Mouse (Mus musculus): Measurements from ENCODE around the gene Cetn2. TPM values are rescaled to one million over a fixed set of nuclear protein-coding genes. Genes with fewer than 3 reads are reported as not detected.

Cetn2 gene
- 10 to 100 TPM; 47.8 to 52.0 TPM for total RNA-seq (2021)

GRCm38 (mm10) chrX:72917884-72918681 lies at the start of gene Cetn2, which contains the start of gene Nsdhl:
TSS of gene Cetn2 (minus strand) at chrX:72918411.
TSS of gene Nsdhl (plus strand) at chrX:72918557.
- peak; percentile 85 to 89 for DNase-seq

DNA sequence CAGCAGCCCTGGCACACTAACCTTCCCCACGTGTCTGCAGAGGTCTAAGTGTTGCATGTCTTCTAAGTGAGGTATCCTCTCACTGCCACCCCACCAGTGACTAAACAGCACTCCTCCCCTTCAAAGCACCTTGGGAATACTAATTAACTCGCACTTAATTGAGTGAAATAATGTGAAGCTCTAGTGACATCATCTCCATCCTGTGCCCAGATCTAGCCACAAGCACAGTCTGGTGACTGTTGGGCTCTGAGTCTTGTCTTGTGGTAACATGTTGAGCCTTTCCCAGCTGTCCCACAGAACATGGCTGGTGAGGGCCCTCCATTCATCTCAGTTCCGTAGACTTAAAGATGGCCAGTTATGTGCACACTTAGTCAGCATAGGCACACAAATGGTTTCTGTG lies 44.5 kb upstream of the Cetn2 start:
- no peak for DNase-seq

- no peak for DNase-seq
These were observed 43.3 kb upstream of the Cetn2 start for GRCm38 (mm10) chrX:72961511-72961910.

- DNase-seq, result no peak
These were observed 42.2 kb upstream of the Cetn2 start for GRCm38 (mm10) chrX:72960431-72960830.

DNA sequence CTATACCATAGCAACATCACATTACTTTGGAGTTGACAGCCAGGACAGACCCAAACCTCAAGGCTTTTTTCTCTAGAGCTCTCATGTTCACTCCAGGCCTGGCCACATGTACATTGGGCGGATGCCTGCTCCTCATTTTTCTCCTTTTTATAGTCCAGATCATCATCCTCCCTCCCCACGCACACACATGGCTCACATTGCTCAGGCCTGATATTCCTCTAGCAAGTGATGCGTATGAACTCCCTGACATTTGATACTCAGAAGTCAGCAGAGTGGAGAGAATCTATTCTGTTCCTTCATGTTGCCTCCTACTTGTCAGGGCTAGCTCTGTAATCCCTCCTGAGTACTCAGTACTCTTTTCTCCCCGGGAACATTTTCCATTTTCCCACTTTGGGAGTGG lies 38.3 kb upstream of the Cetn2 start:
- no peak for DNase-seq

DNA sequence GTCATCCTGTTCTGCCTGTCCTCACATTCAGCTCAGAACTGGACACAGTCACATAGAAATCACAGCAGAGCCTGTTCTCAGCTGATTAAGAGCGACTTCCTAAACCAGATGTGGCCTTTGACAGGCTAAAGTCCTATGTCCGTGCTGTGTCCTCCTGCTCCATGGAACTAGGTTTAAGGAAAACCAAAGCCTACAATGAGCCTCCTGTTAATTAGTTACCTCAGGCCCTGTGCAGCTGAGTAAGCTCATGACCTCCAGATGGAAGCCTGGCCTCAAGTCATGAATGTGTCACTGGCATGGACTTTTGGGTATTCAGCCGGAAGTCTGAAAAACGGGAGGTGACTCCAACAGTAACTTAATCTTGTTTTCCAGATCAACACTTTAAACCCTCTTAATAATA lies 35.3 kb upstream of the Cetn2 start:
- no peak for DNase-seq

DNA sequence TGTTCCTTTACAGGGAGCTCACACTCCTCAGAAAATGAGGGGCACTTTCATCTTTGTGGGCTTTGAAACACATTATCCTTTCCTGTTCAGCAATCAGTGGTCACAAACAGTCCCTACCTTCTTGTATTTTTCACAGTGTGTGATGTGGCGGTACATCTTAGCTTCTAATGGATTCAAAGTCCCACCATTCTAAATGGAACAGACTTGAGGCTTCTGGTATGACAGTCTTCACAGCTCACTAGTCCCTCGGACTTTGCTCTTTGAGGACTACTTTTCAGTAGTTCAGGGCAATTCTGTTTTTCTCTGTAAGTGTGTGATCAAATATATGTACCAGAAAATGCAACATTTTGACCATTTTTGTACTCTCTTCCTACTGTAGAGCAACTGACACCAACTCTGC lies 3.2 kb upstream of the Cetn2 start:
- no peak for DNase-seq

DNA sequence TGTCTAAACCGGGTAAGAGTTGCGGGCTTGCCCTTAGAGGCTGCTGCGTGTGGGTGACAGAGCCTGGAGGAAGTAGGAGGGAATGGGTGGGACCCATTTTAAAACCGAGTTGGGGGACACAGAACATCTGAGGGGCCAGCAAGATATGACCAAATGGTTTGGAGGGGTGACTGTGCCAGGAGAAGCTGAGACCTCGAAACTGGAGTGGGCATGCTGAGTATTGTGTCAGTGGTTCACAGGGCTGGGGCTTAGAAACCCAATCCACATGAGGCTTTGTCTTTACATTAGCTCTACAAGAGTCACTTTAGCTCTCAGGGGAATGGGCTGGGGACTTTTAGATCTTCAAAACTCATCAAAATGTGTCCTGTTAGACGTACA lies 460 bp upstream of the Cetn2 start:
- DNase-seq, result no peak

- no peak for DNase-seq
These were observed 6.6 kb downstream of the Cetn2 start for GRCm38 (mm10) chrX:72911611-72912010.

GRCm38 (mm10) chrX:72908404-72908741 lies 9.8 kb downstream of the Cetn2 start:
- no peak for DNase-seq

- DNase-seq, result no peak
These were observed 10.4 kb downstream of the Cetn2 start for GRCm38 (mm10) chrX:72907619-72908403.

DNA sequence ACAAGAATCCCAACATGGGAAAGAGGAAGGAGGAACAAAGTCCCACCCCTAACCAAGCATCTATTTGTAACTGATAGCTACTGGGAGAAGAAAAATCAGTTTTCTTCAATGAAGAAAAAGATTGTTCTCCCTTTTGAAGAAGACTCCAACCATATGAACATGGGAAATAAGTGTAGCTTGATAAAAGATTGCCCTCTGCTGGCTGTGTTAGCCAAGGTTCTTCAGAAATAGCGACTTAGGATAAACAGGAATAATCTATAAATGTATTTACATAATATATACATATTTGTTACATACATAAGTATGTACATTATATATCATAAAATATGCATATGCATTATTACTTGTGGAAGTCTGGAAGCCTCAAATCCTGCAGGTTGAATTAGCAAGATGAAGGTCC lies 15.7 kb downstream of the Cetn2 start:
- no peak for DNase-seq

DNA sequence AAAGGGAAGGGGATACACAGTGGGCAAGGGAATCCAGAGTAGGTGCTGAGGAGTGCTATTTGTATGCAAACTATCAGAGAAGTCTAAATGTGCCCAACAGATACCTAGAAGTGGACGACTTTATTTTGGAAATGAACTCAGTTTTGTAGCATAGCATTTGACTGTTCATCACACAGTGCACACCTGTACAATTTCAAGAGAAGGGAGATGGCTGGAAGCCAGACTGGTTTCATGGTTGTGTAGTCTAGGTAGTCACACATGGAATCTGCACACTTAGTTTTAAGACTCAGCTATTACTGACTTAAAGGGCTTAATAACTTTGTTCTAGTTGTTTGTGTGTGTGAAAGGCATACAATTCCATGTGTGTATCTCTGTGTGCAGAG lies 22.2 kb downstream of the Cetn2 start:
- no peak for DNase-seq

DNA sequence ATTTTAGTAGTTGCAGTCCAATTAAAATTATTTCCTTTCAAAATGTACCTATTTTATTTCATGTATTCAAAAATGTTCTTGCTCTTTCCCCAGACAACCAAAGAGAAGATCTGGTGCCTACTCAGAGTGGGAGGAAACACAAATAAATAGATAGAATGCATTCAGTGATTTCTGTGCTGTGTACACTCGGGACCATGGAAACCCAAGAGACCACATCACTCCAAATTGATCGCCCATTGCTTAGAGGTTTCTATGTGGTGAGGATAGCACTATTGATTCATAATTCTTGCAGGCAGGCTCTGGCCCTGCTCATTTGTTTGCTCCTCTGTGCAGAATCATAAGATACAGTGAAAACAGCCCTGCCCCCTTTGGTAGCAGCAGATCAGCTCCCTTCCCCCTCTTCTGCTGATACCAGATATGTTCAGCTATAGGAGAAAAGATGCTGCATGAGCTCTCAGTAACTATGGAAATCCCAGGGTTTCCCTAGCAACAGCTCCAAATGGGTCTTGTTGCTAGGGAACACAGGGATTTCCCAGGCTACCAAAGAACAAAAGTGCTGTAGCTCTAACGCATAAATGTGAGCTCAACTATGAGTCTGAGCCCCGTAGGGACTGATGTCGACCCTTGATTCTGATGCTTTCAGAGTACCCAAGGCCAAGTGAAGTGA lies 22.7 kb downstream of the Cetn2 start:
- DNase-seq, result peak; percentile 18 to 19

Other genes with a start within 250 kb of the Cetn2 start
- under 1 TPM; 0.18 to 0.35 TPM for gene Gabrq, start 93.2 kb downstream of the Cetn2 start, total RNA-seq (2021)
- gene Nsdhl, start 146 bp upstream of the Cetn2 start, total RNA-seq (2021), result 10 to 100 TPM; 23.3 to 23.7 TPM
- 1 to 10 TPM in 1 of 2 experiments, under 1 TPM in 1; 0.91 to 1.0 TPM for gene Zfp185, start 68.9 kb upstream of the Cetn2 start, total RNA-seq (2021)
- gene Pnma5, start 118.7 kb upstream of the Cetn2 start, total RNA-seq (2021), result under 1 TPM; 0.25 to 0.38 TPM
- gene Pnma3, start 146.4 kb upstream of the Cetn2 start, total RNA-seq (2021), result 10 to 100 TPM; 19.4 to 20.1 TPM
- 1 to 10 TPM in 1 of 2 experiments, not detected in 1; 1.6 TPM for gene Xlr4a, start 164.1 kb upstream of the Cetn2 start, total RNA-seq (2021)
- 1 to 10 TPM; 2.2 to 2.7 TPM for gene Xlr3a, start 178.7 kb upstream of the Cetn2 start, total RNA-seq (2021)
- gene Gm14685, start 198.6 kb upstream of the Cetn2 start, total RNA-seq (2021), result 1 to 10 TPM; 2.4 to 2.7 TPM
- gene Xlr5b, start 230.4 kb upstream of the Cetn2 start, total RNA-seq (2021), result not detected
- 1 to 10 TPM; 1.6 to 2.7 TPM for gene DXBay18, start 231.0 kb upstream of the Cetn2 start, total RNA-seq (2021)